Mouse (Mus musculus): ENCODE data around the gene Wrb. TPM values are rescaled to one million over a fixed set of nuclear protein-coding genes. Genes with fewer than 3 reads are reported as not detected.
A peak's percentile ranks its signal among the peaks of the same experiment; 100 is the strongest.

Gene Wrb
- polyA plus RNA-seq, 1 experiment: 23.2 TPM

GRCm38 (mm10) chr16:96154476-96154875 is 9.3 kb downstream of the Wrb start:
- Histone ChIP-seq H3K4me3 (ENCODE audit: low read depth, low read length) (no peak overlapping the region), H3K36me3 (ENCODE audit: control insufficient read depth, insufficient read depth, low read length, poor library complexity, severe bottlenecking) (peaks cover 2% of the 10 kb centered on the region; the same call in 1 of the 2 replicates), H3K27me3 (ENCODE audit: control insufficient read depth, insufficient read depth, low read length, poor library complexity, severe bottlenecking) (no peaks in the 10 kb centered on the region), H3K4me1 (ENCODE audit: control insufficient read depth, insufficient read depth, low read length) (no peaks in the 10 kb centered on the region), H3K9ac (ENCODE audit: low read depth, poor library complexity, severe bottlenecking) (no peak overlapping the region), H3K9me3 (replicated peaks; ENCODE audit: control insufficient read depth, insufficient read depth, low read length, poor library complexity, severe bottlenecking) (no peaks in the 10 kb centered on the region), H3K27ac (ENCODE audit: insufficient read depth, low read length) (no peak overlapping the region)
- TF ChIP-seq POLR2A (IDR thresholded peaks at IDR 0.05; ENCODE audit: insufficient read depth, low read length): no peak

- TF ChIP-seq CTCF (IDR thresholded peaks at IDR 0.05; ENCODE audit: low read depth, low read length): no peak
- TF ChIP-seq POLR2A (IDR thresholded peaks at IDR 0.05; ENCODE audit: insufficient read depth, low read length): no peak
- TF ChIP-seq EP300 (IDR thresholded peaks at IDR 0.05; ENCODE audit: insufficient read depth, low read depth, low read length): no peak
- no peak overlapping the region for H3K4me3 ChIP-seq (ENCODE audit: low read depth, low read length)
- H3K27me3 ChIP-seq (ENCODE audit: control insufficient read depth, insufficient read depth, low read length, poor library complexity, severe bottlenecking): no peaks in the 10 kb centered on the region
- no peak overlapping the region for H3K27ac ChIP-seq (ENCODE audit: insufficient read depth, low read length)
- no peaks in the 10 kb centered on the region for H3K9me3 ChIP-seq (replicated peaks; ENCODE audit: control insufficient read depth, insufficient read depth, low read length, poor library complexity, severe bottlenecking)
- no peak overlapping the region for H3K9ac ChIP-seq (ENCODE audit: low read depth, poor library complexity, severe bottlenecking)
- H3K4me1 ChIP-seq (ENCODE audit: control insufficient read depth, insufficient read depth, low read length): no peaks in the 10 kb centered on the region
- peaks cover 2% of the 10 kb centered on the region; the same call in 1 of the 2 replicates for H3K36me3 ChIP-seq (ENCODE audit: control insufficient read depth, insufficient read depth, low read length, poor library complexity, severe bottlenecking)
These were observed 10.8 kb downstream of the Wrb start for GRCm38 (mm10) chr16:96156019-96156418.

- H3K27me3 ChIP-seq (ENCODE audit: control insufficient read depth, insufficient read depth, low read length, poor library complexity, severe bottlenecking): no peaks in the 10 kb centered on the region
- TF ChIP-seq POLR2A (IDR thresholded peaks at IDR 0.05; ENCODE audit: insufficient read depth, low read length): no peak
- TF ChIP-seq EP300 (IDR thresholded peaks at IDR 0.05; ENCODE audit: insufficient read depth, low read depth, low read length): no peak
- no peak for TF ChIP-seq CTCF (IDR thresholded peaks at IDR 0.05; ENCODE audit: low read depth, low read length)
- no peak overlapping the region for H3K27ac ChIP-seq (ENCODE audit: insufficient read depth, low read length)
- peaks cover 2% of the 10 kb centered on the region; the same call in 1 of the 2 replicates for H3K36me3 ChIP-seq (ENCODE audit: control insufficient read depth, insufficient read depth, low read length, poor library complexity, severe bottlenecking)
- H3K9ac ChIP-seq (ENCODE audit: low read depth, poor library complexity, severe bottlenecking): no peak overlapping the region
- H3K9me3 ChIP-seq (replicated peaks; ENCODE audit: control insufficient read depth, insufficient read depth, low read length, poor library complexity, severe bottlenecking): no peaks in the 10 kb centered on the region
- no peak overlapping the region for H3K4me3 ChIP-seq (ENCODE audit: low read depth, low read length)
- H3K4me1 ChIP-seq (ENCODE audit: control insufficient read depth, insufficient read depth, low read length): no peaks in the 10 kb centered on the region
These were observed 12.0 kb downstream of the Wrb start for GRCm38 (mm10) chr16:96157171-96157570.

GRCm38 (mm10) chr16:96158511-96159080 is 13.4 kb downstream of the Wrb start:
- peaks cover 2% of the 10 kb centered on the region; the same call in 1 of the 2 replicates for H3K36me3 ChIP-seq (ENCODE audit: control insufficient read depth, insufficient read depth, low read length, poor library complexity, severe bottlenecking)
- H3K9ac ChIP-seq (ENCODE audit: low read depth, poor library complexity, severe bottlenecking): peak overlapping the region; percentile 86
- no peak for TF ChIP-seq EP300 (IDR thresholded peaks at IDR 0.05; ENCODE audit: insufficient read depth, low read depth, low read length)
- no peak for TF ChIP-seq CTCF (IDR thresholded peaks at IDR 0.05; ENCODE audit: low read depth, low read length)
- TF ChIP-seq POLR2A (IDR thresholded peaks at IDR 0.05; ENCODE audit: insufficient read depth, low read length): no peak
- peak overlapping the region; percentile 65 for H3K4me3 ChIP-seq (ENCODE audit: low read depth, low read length)
- no peaks in the 10 kb centered on the region for H3K9me3 ChIP-seq (replicated peaks; ENCODE audit: control insufficient read depth, insufficient read depth, low read length, poor library complexity, severe bottlenecking)
- no peaks in the 10 kb centered on the region for H3K4me1 ChIP-seq (ENCODE audit: control insufficient read depth, insufficient read depth, low read length)
- H3K27me3 ChIP-seq (ENCODE audit: control insufficient read depth, insufficient read depth, low read length, poor library complexity, severe bottlenecking): no peaks in the 10 kb centered on the region
- H3K27ac ChIP-seq (ENCODE audit: insufficient read depth, low read length): no peak overlapping the region

- Histone ChIP-seq H3K27ac (ENCODE audit: insufficient read depth, low read length) (no peak overlapping the region), H3K4me3 (ENCODE audit: low read depth, low read length) (peak overlapping the region; percentile 65), H3K36me3 (ENCODE audit: control insufficient read depth, insufficient read depth, low read length, poor library complexity, severe bottlenecking) (no peaks in the 10 kb centered on the region), H3K27me3 (ENCODE audit: control insufficient read depth, insufficient read depth, low read length, poor library complexity, severe bottlenecking) (no peaks in the 10 kb centered on the region), H3K9me3 (replicated peaks; ENCODE audit: control insufficient read depth, insufficient read depth, low read length, poor library complexity, severe bottlenecking) (no peaks in the 10 kb centered on the region), H3K9ac (ENCODE audit: low read depth, poor library complexity, severe bottlenecking) (peak overlapping the region; percentile 86), H3K4me1 (ENCODE audit: control insufficient read depth, insufficient read depth, low read length) (no peaks in the 10 kb centered on the region)
- TF ChIP-seq EP300 (IDR thresholded peaks at IDR 0.05; ENCODE audit: insufficient read depth, low read depth, low read length): no peak
- TF ChIP-seq POLR2A (IDR thresholded peaks at IDR 0.05; ENCODE audit: insufficient read depth, low read length): no peak
These were observed 14.0 kb downstream of the Wrb start for GRCm38 (mm10) chr16:96159091-96159731.

- no peaks in the 10 kb centered on the region for H3K4me1 ChIP-seq (ENCODE audit: control insufficient read depth, insufficient read depth, low read length)
- H3K27ac ChIP-seq (ENCODE audit: insufficient read depth, low read length): no peak overlapping the region
- H3K27me3 ChIP-seq (ENCODE audit: control insufficient read depth, insufficient read depth, low read length, poor library complexity, severe bottlenecking): no peaks in the 10 kb centered on the region
- TF ChIP-seq EP300 (IDR thresholded peaks at IDR 0.05; ENCODE audit: insufficient read depth, low read depth, low read length): no peak
- no peak for TF ChIP-seq CTCF (IDR thresholded peaks at IDR 0.05; ENCODE audit: low read depth, low read length)
- no peak for TF ChIP-seq POLR2A (IDR thresholded peaks at IDR 0.05; ENCODE audit: insufficient read depth, low read length)
- H3K36me3 ChIP-seq (ENCODE audit: control insufficient read depth, insufficient read depth, low read length, poor library complexity, severe bottlenecking): no peaks in the 10 kb centered on the region
- H3K9me3 ChIP-seq (replicated peaks; ENCODE audit: control insufficient read depth, insufficient read depth, low read length, poor library complexity, severe bottlenecking): no peaks in the 10 kb centered on the region
- H3K9ac ChIP-seq (ENCODE audit: low read depth, poor library complexity, severe bottlenecking): peak overlapping the region; percentile 86
- H3K4me3 ChIP-seq (ENCODE audit: low read depth, low read length): peak overlapping the region; percentile 65
These were observed 14.7 kb downstream of the Wrb start for GRCm38 (mm10) chr16:96159794-96160346.
